Mouse (Mus musculus) embryonic facial prominence, embryonic 13.5 days (tissue): ENCODE measurements at regions not wholly inside any gene's neighbourhood (a gene's known extent, or its start where the extent isn't known, plus 50 kb on each side); places are given as distances from the start of the nearest gene placed in this dataset.

Experiments
- ATAC-seq: fragments of 200-750 bp; cut with Nextera tagmentation; 2 replicates; pipeline ENCODE4 v1.8.0; 2017; ENCODE audit warnings: low read depth; ENCODE audit not compliant: insufficient number of reproducible peaks, insufficient read depth, low FRiP score, low TSS enrichment
- H3K27ac ChIP-seq: fragments of 300-500 bp; sonication (generic); 2 replicates; pipeline ENCODE4 v1.5.1; 2015; ENCODE audit warnings: moderate library complexity, mild to moderate bottlenecking, inconsistent platforms
- H3K27me3 ChIP-seq: fragments of 300-500 bp; sonication (generic); 2 replicates; pipeline ENCODE4 v1.6.1; 2015; ENCODE audit warnings: mild to moderate bottlenecking, inconsistent platforms
- H3K36me3 ChIP-seq: fragments of 300-500 bp; sonication (generic); 2 replicates; pipeline ENCODE4 v1.6.1; 2015; ENCODE audit warnings: mild to moderate bottlenecking, inconsistent platforms
- H3K4me1 ChIP-seq: fragments of 300-500 bp; sonication (generic); 2 replicates; pipeline ENCODE4 v1.6.1; 2015; ENCODE audit warnings: inconsistent platforms
- H3K4me2 ChIP-seq: fragments of 300-500 bp; sonication (generic); 2 replicates; pipeline ENCODE4 v1.6.1; 2015; ENCODE audit warnings: moderate library complexity, mild to moderate bottlenecking, inconsistent platforms
- H3K4me3 ChIP-seq: fragments of 300-500 bp; sonication (generic); 2 replicates; pipeline ENCODE4 v1.5.1; 2015; ENCODE audit warnings: mild to moderate bottlenecking, inconsistent platforms
- H3K9ac ChIP-seq: fragments of 300-500 bp; sonication (generic); 2 replicates; pipeline ENCODE4 v1.6.1; 2015; ENCODE audit warnings: mild to moderate bottlenecking, inconsistent platforms
- H3K9me3 ChIP-seq: fragments of 300-500 bp; sonication (generic); 2 replicates; pipeline ENCODE4 v1.6.1; 2016; ENCODE audit warnings: inconsistent platforms
- whole genome bisulfite sequencing: fragments of 180-500 bp; shearing (Covaris S2); methylation state at CpG from one replicate; pipeline ENCODE4 v1.1.7; 2015; ENCODE audit warnings: mixed read lengths; 5-methylcytosine and 5-hydroxymethylcytosine counted together

DNA sequence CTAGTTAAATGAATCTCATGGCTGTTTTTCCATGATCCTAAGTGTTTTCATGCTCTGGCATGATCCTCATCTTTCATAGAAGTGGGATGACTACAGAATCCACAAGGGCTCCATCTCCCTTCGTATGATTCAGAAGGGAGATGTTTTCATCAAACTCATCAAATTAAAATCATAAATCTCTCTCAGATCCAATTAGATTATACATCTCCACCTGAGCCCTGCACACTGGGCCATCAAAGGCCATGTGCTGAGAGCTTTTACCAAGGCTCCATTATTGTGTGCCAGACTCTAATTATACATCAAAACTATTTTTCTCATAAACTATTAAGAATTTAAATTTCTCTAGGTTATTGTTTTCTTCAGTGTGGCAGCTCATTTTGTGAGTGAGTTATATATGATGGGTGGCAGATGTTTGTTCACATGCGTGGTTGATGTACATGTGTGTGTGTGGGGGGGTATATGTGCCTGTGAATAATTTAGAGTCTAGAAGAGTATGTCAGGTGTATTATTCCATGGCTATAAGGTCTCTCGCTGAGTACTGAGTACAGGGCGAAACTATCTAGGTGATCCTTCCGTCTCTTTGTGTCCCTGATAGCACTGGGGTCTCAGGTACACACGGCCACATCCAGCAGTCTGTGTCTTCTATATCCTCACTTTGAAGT, 278.4 kb downstream of the Fat4 start:
- H3K9ac ChIP-seq = no peak overlapping the region
- no peaks in the 10 kb centered on the region for H3K4me1 ChIP-seq
- H3K27me3 ChIP-seq = no peaks in the 10 kb centered on the region
- no peak overlapping the region for H3K4me2 ChIP-seq
- WGBS = 87% methylated on average over 6 of the region's 6 CpGs
- H3K27ac ChIP-seq = no peak overlapping the region
- ATAC-seq = no peak
- no peaks in the 10 kb centered on the region for H3K36me3 ChIP-seq
- no peaks in the 10 kb centered on the region for H3K9me3 ChIP-seq
- H3K4me3 ChIP-seq = no peak overlapping the region

DNA sequence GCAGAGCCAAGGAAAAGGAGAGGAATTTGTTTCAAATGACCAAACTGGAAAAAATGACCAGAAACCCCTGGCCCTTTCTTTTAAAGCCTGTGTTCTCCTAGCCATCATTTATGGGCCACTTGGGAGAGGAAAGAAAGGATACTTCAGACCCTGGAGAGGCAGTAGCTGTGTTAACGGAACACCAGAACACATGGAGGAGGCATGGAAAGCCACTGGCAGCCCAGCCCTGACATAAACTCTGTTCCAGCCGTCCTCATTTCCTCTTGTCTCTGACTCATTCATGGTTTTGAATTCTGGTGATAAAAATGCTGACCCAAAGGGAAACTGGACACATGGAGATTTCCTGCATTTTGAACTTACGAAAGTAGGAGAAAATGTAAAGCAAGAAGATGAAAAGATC, 295.9 kb downstream of the Fat4 start:
- H3K4me2 ChIP-seq = no peak overlapping the region
- H3K9ac ChIP-seq = no peak overlapping the region
- H3K4me1 ChIP-seq = no peaks in the 10 kb centered on the region
- H3K27ac ChIP-seq = no peak overlapping the region
- no peak overlapping the region for H3K4me3 ChIP-seq
- H3K9me3 ChIP-seq = peaks cover 13% of the 10 kb centered on the region
- H3K36me3 ChIP-seq = no peaks in the 10 kb centered on the region
- no peak for ATAC-seq
- H3K27me3 ChIP-seq = no peaks in the 10 kb centered on the region
- WGBS = 70% methylated on average over 3 of the region's 3 CpGs

DNA sequence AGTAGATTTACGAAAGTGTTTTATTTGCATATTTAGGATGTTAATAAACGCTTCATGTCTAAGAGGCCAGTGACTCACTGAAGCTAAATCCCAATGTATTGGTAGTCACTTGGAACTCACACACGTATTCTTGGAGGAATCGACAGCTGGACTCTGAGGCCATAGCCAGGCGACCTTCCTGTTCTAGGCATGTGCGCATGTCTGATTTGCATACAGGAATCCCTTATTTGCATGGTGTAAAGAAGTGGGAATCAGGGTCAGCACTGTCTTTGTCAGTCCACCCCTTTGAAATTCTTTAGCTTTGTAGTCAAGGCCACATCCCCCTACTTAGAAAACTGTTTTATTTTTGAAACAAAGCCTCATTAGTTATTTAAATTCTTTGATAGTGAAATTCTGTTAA, 308.4 kb downstream of the Fat4 start:
- ATAC-seq = no peak
- Histone ChIP-seq H3K4me1 (no peaks in the 10 kb centered on the region), H3K9ac (no peak overlapping the region), H3K36me3 (no peaks in the 10 kb centered on the region), H3K4me2 (no peak overlapping the region), H3K27me3 (no peaks in the 10 kb centered on the region), H3K4me3 (no peak overlapping the region), H3K9me3 (no peaks in the 10 kb centered on the region), H3K27ac (no peak overlapping the region)
- WGBS = 89% methylated on average over 6 of the region's 6 CpGs

DNA sequence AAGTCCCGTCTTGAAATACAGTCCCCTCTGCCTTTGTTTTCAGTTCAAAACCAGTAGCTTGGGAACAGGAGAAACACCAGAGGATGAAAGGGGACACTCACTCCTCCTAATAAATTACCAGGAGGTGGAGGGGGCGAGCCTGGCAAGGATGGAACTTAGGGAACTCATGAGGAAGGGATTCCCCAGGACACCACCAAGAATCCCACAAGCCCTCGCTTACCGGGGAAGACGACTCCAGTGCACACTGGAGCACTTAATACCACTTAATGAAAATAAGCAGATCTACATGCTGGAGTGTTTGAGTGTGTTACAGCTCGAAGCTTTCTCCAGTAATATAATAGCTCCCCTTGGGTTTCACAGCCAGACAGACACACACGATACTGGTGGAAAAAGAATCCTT, 315.9 kb downstream of the Fat4 start:
- 30% methylated on average over 7 of the region's 7 CpGs for WGBS
- Histone ChIP-seq H3K27ac (peak overlapping the region; percentile 1; the same call in 1 of the 2 replicates), H3K4me3 (no peak overlapping the region), H3K9me3 (no peaks in the 10 kb centered on the region), H3K4me2 (no peak overlapping the region), H3K4me1 (peaks cover 7% of the 10 kb centered on the region; the same call in 1 of the 2 replicates), H3K27me3 (no peaks in the 10 kb centered on the region), H3K9ac (no peak overlapping the region), H3K36me3 (no peaks in the 10 kb centered on the region)
- no peak for ATAC-seq

DNA sequence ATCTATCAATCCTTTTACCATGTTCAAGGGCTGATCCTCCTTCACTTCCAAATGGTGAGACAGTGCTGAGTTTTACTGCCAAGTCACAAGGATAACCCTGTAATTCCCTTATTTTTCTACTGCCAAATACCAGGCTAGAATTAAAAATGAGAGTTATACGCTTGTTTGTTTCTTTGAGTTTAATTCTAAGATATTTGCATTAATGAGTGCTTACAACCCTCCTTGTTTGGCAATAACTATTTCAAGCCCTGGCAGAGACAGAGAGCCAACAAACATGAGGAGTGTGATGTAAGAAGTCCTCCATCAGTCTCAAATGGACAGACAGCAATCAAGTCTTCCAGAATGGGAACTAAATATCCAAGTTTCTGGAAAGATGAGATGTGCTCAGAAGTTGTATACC, 321.9 kb downstream of the Fat4 start:
- 72% methylated on average over 1 of the region's 1 CpGs for WGBS
- no peak overlapping the region for H3K9ac ChIP-seq
- no peak for ATAC-seq
- H3K4me1 ChIP-seq = peaks cover 8% of the 10 kb centered on the region
- H3K27ac ChIP-seq = no peak overlapping the region
- no peaks in the 10 kb centered on the region for H3K9me3 ChIP-seq
- no peak overlapping the region for H3K4me3 ChIP-seq
- H3K4me2 ChIP-seq = no peak overlapping the region
- no peaks in the 10 kb centered on the region for H3K27me3 ChIP-seq
- H3K36me3 ChIP-seq = no peaks in the 10 kb centered on the region

DNA sequence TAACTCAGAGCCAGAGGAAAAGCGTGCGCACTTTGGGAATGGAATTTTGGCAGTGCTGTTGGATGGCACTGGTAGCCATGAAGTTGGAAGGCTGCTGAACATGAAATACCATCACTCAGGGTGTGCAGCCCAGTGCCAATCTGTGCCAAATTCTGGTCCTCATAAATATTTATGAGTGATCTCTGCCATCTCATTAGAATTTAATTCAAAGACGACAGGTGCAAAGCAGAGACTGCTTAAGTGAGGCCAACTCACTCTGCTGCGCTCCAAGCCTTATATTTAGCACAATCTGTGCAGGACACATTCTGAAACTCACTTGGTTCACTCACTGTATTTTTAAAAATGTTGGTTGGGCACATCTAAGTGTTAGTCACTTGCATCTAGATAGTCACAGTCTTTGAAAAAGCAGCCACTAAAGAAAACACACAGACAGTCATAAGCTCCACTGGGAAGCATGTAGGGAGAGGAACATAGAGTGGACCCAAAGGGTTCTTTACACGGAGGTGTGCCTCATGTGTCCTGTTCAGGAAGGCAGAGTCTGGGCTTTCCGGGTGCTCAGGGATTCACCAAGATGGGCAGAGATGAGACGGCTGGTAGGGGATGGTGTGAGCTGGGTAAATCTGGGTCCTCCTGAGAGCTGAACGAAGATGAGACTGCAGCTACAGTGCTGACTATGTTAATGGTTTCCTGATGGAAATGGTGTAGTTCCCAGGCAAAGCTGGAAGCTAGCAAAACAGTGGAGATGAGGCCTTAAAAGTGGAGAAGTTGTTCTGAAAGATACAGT, 322.8 kb downstream of the Fat4 start:
- H3K27ac ChIP-seq = no peak overlapping the region
- no peaks in the 10 kb centered on the region for H3K36me3 ChIP-seq
- no peak for ATAC-seq
- peaks cover 8% of the 10 kb centered on the region for H3K4me1 ChIP-seq
- 73% methylated on average over 8 of the region's 8 CpGs for WGBS
- no peaks in the 10 kb centered on the region for H3K27me3 ChIP-seq
- H3K4me2 ChIP-seq = no peak overlapping the region
- H3K4me3 ChIP-seq = no peak overlapping the region
- no peaks in the 10 kb centered on the region for H3K9me3 ChIP-seq
- H3K9ac ChIP-seq = no peak overlapping the region

DNA sequence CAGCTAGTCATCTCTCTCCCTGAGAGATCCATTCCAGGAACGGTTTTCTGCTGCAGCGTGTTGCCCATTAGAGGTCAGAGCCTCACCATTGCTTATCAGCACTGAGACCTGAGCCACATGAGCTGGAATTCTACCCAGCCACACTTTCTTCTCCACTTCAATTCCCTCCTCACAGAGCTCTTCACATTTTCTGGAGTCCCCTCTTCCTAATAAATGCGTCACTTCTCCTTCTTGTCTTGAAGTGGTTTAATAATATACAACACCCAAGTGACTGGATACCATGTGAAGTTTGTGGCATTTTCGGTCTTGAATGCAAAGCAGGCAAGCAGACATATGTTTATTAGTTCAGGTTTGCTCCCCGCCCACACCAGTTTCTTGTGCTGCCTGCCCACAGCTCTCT, 324.9 kb downstream of the Fat4 start:
- Histone ChIP-seq H3K4me3 (no peak overlapping the region), H3K9ac (no peak overlapping the region), H3K4me1 (peaks cover 8% of the 10 kb centered on the region), H3K9me3 (no peaks in the 10 kb centered on the region), H3K27me3 (no peaks in the 10 kb centered on the region), H3K4me2 (no peak overlapping the region), H3K27ac (no peak overlapping the region; the same call in 1 of the 2 replicates), H3K36me3 (no peaks in the 10 kb centered on the region)
- ATAC-seq = no peak
- WGBS = 56% methylated on average over 5 of the region's 5 CpGs

DNA sequence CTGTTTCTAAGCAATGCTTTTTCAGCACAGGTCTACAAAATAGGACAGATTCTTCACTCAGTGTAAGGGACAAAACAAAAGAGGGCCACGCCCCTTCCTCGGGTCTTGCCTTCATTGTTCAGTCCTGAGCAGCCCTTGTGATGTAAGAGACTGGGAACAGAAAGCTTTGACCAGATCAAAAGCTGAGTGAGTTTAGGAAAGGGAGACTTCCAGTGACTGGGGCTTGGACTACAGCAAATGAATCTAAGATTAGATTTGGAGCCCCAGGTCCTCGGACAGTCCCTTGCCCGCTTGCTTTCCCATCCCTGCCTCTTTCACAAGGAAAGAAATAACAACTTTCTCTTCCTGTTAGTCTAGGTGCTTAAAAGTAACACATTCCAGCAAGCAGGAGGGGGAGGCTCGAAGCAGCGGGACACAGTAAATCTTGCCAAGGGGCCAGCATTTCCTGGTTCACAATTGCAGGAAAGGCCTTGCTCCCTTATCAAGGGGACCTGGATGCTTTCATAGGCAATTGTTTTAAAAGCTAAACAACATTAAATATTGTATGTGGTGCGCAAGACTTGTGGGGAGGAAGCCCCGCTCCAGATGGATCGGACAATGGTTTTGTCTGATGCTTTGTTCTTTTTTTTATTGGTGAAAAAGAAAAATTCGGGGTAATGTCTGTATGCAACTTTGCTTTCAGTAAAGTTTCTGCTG, 333.4 kb downstream of the Fat4 start:
- 0 out of 2 replicates have a peak, but pooled peaks have one; percentile 20 for ATAC-seq
- Histone ChIP-seq H3K27me3 (no peaks in the 10 kb centered on the region), H3K36me3 (no peaks in the 10 kb centered on the region), H3K9ac (no peak overlapping the region), H3K27ac (no peak overlapping the region), H3K4me3 (no peak overlapping the region), H3K4me1 (0 out of 2 replicates have a peak, but pooled peaks cover 3% of the 10 kb centered on the region), H3K4me2 (peak overlapping the region; percentile 2; the same call in 1 of the 2 replicates), H3K9me3 (no peaks in the 10 kb centered on the region)
- 47% methylated on average over 10 of the region's 10 CpGs for WGBS

DNA sequence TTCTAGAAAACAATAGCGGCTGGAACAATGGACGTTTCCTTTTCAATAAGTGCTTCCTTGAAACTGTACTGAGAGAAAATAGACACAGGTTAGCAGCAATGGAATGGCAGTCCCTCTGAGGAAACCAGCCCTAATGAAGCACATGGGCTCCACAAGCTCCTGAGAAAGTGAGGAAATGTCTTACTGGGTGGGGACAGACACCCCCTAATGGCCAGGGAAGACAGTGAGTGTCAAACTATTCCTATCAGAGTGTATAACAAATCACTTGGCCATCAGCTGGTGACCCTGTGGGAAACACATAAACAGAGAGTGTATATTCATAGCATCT, 333.9 kb downstream of the Fat4 start:
- H3K27me3 ChIP-seq = no peaks in the 10 kb centered on the region
- H3K4me2 ChIP-seq = no peak overlapping the region
- no peak overlapping the region for H3K27ac ChIP-seq
- H3K36me3 ChIP-seq = no peaks in the 10 kb centered on the region
- H3K9me3 ChIP-seq = no peaks in the 10 kb centered on the region
- H3K4me3 ChIP-seq = no peak overlapping the region
- no peak overlapping the region for H3K9ac ChIP-seq
- ATAC-seq = no peak
- 50% methylated on average over 2 of the region's 2 CpGs for WGBS
- H3K4me1 ChIP-seq = 0 out of 2 replicates have a peak, but pooled peaks cover 3% of the 10 kb centered on the region

DNA sequence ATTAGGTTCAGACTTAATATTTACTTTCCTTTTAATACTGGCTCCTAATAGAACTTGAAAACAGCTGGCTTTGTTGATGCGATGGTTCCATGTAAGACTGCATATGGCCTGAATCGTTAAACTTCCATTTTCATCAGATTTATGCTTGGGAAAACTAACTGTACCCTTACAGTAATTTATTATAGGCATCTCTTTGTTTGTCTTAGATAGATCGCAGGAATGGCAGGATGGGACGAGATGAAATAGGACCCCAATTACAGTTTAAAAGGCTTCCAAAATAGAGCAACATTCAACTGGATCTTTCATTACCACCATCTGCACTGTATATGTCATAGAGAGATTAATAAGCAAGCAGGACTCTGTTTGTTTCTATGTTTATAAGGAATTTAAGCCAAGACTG, 335.3 kb downstream of the Fat4 start:
- 0 out of 2 replicates have a peak, but pooled peaks cover 3% of the 10 kb centered on the region for H3K4me1 ChIP-seq
- H3K27me3 ChIP-seq = no peaks in the 10 kb centered on the region
- H3K36me3 ChIP-seq = no peaks in the 10 kb centered on the region
- no peaks in the 10 kb centered on the region for H3K9me3 ChIP-seq
- no peak overlapping the region for H3K9ac ChIP-seq
- ATAC-seq = no peak
- H3K27ac ChIP-seq = no peak overlapping the region
- 72% methylated on average over 4 of the region's 4 CpGs for WGBS
- no peak overlapping the region for H3K4me3 ChIP-seq
- no peak overlapping the region for H3K4me2 ChIP-seq

DNA sequence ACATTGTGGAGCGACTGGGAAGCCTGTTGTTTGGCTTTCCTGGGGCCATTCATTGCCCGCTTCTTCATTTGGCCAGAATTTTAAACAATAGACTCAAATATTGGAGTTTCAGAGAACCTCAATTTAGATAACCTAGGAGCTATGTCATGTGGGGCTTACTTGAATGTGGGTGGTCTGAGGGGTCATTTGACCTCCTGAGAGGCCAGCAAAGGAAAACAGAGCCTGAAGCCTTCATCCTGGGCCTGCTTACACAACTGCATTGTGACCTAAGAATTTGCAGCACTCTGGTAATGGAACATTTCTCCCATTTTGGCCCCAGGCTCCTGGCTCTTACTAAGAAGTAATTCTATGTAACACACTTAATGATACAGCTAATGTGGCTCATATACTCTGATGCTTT, 348.2 kb downstream of the Fat4 start:
- Histone ChIP-seq H3K4me3 (no peak overlapping the region), H3K27me3 (no peaks in the 10 kb centered on the region), H3K4me2 (no peak overlapping the region), H3K27ac (no peak overlapping the region), H3K9ac (no peak overlapping the region), H3K36me3 (no peaks in the 10 kb centered on the region), H3K4me1 (no peaks in the 10 kb centered on the region), H3K9me3 (no peaks in the 10 kb centered on the region)
- WGBS = 55% methylated on average over 2 of the region's 2 CpGs
- ATAC-seq = no peak

DNA sequence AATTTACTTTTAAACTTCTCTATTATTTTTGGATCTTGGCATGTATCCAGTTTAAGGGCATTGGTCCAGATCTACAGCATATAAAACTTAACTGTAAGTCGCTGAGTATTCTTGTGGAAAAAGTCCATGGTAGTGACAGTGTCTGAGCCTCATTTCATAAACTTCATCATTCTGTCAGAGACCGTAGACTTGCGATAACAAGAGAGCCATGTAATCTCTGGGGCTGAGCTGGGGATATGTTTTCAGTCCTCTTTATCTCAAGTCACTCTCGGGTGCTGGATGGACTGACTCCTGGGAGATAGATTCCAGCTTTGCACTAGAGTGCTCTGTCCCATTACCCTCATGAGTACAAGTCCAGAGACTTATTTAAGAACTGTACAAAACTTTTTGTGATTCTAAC, 362.0 kb downstream of the Fat4 start:
- Histone ChIP-seq H3K27ac (no peak overlapping the region), H3K9ac (no peak overlapping the region), H3K4me3 (no peak overlapping the region), H3K36me3 (no peaks in the 10 kb centered on the region), H3K27me3 (no peaks in the 10 kb centered on the region), H3K4me1 (no peaks in the 10 kb centered on the region; the same call in 1 of the 2 replicates), H3K9me3 (no peaks in the 10 kb centered on the region), H3K4me2 (no peak overlapping the region)
- ATAC-seq = no peak
- WGBS = 83% methylated on average over 4 of the region's 4 CpGs
